Mouse (Mus musculus): ENCODE data around the gene P2rx4. TPM values are rescaled to one million over a fixed set of nuclear protein-coding genes. Genes with fewer than 3 reads are reported as not detected.

The P2rx4 gene
- polyA plus RNA-seq, 1 experiment from 2014 or later: 5.6 TPM

- peaks cover 7% of the 10 kb centered on the region; the same call in 1 of the 2 replicates for H3K27me3 ChIP-seq
- peak overlapping the region; percentile 66 for H3K9ac ChIP-seq
- peak overlapping the region; percentile 62 for H3K4me3 ChIP-seq (replicated peaks)
- WGBS: 48% methylated on average over 5 of the region's 5 CpGs
- H3K27ac ChIP-seq: peak overlapping the region; percentile 62; the same call in 1 of the 2 replicates
- no peak for ATAC-seq (ENCODE audit: low FRiP score)
- H3K36me3 ChIP-seq (replicated peaks): no peaks in the 10 kb centered on the region
- H3K9me3 ChIP-seq: no peaks in the 10 kb centered on the region
- peaks cover 6% of the 10 kb centered on the region for H3K4me1 ChIP-seq
- H3K4me2 ChIP-seq: peak overlapping the region; percentile 87
Measured at GRCm38 (mm10) chr5:122706917-122707275, 448 bp upstream of the P2rx4 start.

- Histone ChIP-seq H3K9ac (no peak overlapping the region), H3K27me3 (peaks cover 5% of the 10 kb centered on the region; the same call in 1 of the 2 replicates), H3K9me3 (no peaks in the 10 kb centered on the region), H3K4me2 (no peak overlapping the region), H3K4me1 (peaks cover 6% of the 10 kb centered on the region), H3K27ac (no peak overlapping the region), H3K36me3 (replicated peaks) (no peaks in the 10 kb centered on the region), H3K4me3 (replicated peaks) (no peak overlapping the region)
- no peak for ATAC-seq (ENCODE audit: low FRiP score)
- whole genome bisulfite sequencing: 86% methylated on average over 6 of the region's 6 CpGs
Measured at GRCm38 (mm10) chr5:122708819-122709218, 1.5 kb downstream of the P2rx4 start.

DNA sequence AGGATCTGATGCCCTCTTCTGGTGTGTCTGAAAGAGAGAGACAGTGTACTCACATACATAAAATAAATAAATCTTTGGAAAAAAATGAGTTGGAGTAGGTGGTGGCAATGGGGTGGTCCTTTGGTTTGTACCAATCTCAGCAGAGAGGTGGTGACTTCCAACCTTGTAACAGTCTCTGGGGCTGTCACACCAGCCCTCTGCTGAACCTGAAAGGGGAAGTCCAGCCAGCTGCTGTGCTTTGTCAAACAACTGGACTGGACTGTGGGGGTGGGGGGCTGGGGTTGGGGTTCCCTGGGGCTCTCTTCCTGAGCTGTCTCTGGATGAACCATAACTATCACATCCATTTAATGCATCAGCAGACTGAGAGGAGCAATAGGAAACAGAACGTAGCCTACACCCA lies 8.4 kb downstream of the P2rx4 start:
- no peaks in the 10 kb centered on the region for H3K9me3 ChIP-seq
- no peaks in the 10 kb centered on the region for H3K27me3 ChIP-seq
- WGBS: 77% methylated on average over 1 of the region's 1 CpGs

DNA sequence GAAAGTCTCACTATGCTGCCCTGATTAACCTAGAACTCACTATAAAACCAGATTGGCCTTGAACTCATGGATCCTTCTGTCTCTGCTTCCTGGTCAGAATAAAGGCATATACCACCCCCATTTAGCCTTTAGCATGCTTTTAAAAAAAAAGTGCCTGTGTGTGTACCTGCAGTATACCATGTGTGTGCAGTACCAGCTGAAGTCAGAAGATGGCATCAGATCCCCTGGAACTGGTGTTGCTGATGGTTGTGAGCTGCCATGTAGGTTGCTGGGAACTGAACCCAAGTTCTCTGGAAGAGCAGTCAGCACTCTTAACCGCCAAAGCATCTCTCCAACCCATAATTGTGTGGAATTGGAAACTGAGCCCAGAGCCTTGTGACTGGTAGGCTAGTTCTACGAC lies 9.4 kb downstream of the P2rx4 start:
- ATAC-seq (ENCODE audit: low FRiP score): no peak
- no peaks in the 10 kb centered on the region for H3K4me1 ChIP-seq
- H3K36me3 ChIP-seq (replicated peaks): no peaks in the 10 kb centered on the region
- H3K27ac ChIP-seq: no peak overlapping the region
- 97% methylated on average over 2 of the region's 2 CpGs for WGBS
- H3K9ac ChIP-seq: no peak overlapping the region
- H3K4me3 ChIP-seq (replicated peaks): no peak overlapping the region
- no peaks in the 10 kb centered on the region for H3K27me3 ChIP-seq
- no peaks in the 10 kb centered on the region for H3K9me3 ChIP-seq
- H3K4me2 ChIP-seq: no peak overlapping the region

More for the DNA sequence above, 8.4 kb downstream of the P2rx4 start:
- H3K36me3 ChIP-seq (replicated peaks): no peaks in the 10 kb centered on the region
- no peak for ATAC-seq (ENCODE audit: low FRiP score)
- no peaks in the 10 kb centered on the region for H3K4me1 ChIP-seq
- H3K27ac ChIP-seq: no peak overlapping the region
- no peak overlapping the region for H3K4me3 ChIP-seq (replicated peaks)
- H3K9ac ChIP-seq: no peak overlapping the region
- H3K4me2 ChIP-seq: no peak overlapping the region

DNA sequence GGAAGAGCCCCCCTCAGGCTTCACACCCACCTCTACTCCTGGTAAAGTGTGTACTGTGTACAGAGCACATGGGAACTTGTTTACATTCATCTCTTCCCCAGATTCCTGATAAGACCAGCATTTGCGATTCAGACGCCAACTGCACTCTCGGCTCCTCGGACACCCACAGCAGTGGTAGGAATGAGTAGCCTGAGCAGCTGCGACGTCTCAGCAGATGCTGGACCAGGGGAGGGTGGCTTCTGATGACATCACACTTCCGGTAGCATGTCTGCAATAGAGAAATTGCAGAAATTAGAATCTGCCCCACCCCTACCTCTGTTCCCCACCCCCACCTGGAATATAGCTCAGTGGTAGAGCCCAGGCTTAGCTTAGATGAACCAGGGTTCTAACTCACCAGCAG lies 11.1 kb downstream of the P2rx4 start:
- Histone ChIP-seq H3K36me3 (replicated peaks) (no peaks in the 10 kb centered on the region), H3K4me2 (no peak overlapping the region)
- WGBS: 90% methylated on average over 7 of the region's 7 CpGs

GRCm38 (mm10) chr5:122719168-122719567 lies 11.8 kb downstream of the P2rx4 start:
- 90% methylated on average over 8 of the region's 8 CpGs for WGBS
- H3K4me2 ChIP-seq: no peak overlapping the region
- H3K36me3 ChIP-seq (replicated peaks): no peaks in the 10 kb centered on the region
- no peak overlapping the region for H3K4me3 ChIP-seq (replicated peaks)
- H3K27ac ChIP-seq: no peak overlapping the region
- no peaks in the 10 kb centered on the region for H3K9me3 ChIP-seq
- no peak overlapping the region for H3K9ac ChIP-seq
- no peaks in the 10 kb centered on the region for H3K4me1 ChIP-seq
- no peaks in the 10 kb centered on the region for H3K27me3 ChIP-seq
- no peak for ATAC-seq (ENCODE audit: low FRiP score)

More for the DNA sequence above, 11.1 kb downstream of the P2rx4 start:
- Histone ChIP-seq H3K27me3 (no peaks in the 10 kb centered on the region), H3K9ac (no peak overlapping the region), H3K27ac (no peak overlapping the region), H3K9me3 (no peaks in the 10 kb centered on the region), H3K4me3 (replicated peaks) (no peak overlapping the region), H3K4me1 (no peaks in the 10 kb centered on the region)
- no peak for ATAC-seq (ENCODE audit: low FRiP score)

DNA sequence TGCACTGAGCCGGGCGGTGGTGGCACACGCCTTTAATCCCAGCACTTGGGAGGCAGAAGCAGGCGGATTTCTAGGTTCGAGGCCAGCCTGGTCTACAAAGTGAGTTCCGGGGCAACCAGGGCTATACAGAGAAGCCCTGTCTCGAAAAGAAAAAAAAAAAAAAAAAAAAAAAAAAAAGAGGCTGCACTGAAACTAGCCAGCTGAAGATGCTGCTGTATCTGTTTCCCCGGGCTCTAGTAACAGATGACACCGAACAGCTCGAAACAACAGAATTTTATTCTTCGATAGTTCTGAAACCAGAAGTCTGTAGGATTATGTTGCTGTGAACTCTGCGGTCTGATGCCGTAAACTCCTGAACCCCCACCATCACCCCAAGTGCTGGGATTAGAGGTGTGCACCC lies 18.1 kb downstream of the P2rx4 start:
- no peak overlapping the region for H3K9ac ChIP-seq
- H3K9me3 ChIP-seq: no peaks in the 10 kb centered on the region
- peaks cover 8% of the 10 kb centered on the region; the same call in 1 of the 2 replicates for H3K4me1 ChIP-seq
- ATAC-seq (ENCODE audit: low FRiP score): no peak
- 89% methylated on average over 13 of the region's 13 CpGs for WGBS
- no peak overlapping the region for H3K4me3 ChIP-seq (replicated peaks)
- H3K4me2 ChIP-seq: no peak overlapping the region
- no peaks in the 10 kb centered on the region for H3K27me3 ChIP-seq
- H3K27ac ChIP-seq: no peak overlapping the region
- no peaks in the 10 kb centered on the region for H3K36me3 ChIP-seq (replicated peaks)

DNA sequence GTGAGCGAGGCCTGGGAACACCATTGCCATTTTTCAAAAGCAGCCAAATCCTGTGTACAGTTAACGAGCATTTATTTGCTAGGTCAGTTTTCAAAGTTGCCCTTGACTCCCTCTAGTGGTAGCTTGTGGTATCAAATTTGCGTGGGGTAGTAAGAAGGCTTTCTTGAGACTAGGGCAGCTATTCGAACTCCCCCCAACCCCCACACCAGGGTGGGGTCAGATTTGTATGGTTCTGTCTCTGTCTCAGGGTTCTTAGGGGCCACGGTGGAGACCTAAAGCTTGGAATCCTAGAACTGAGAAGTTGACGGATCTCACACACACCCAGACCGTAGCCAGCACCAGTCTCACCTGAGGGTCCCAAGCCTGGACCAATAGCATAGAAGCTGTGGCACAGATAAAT lies 18.7 kb downstream of the P2rx4 start:
- 28% methylated on average over 7 of the region's 7 CpGs for WGBS
- Histone ChIP-seq H3K27ac (no peak overlapping the region), H3K4me3 (replicated peaks) (no peak overlapping the region), H3K9me3 (no peaks in the 10 kb centered on the region), H3K36me3 (replicated peaks) (no peaks in the 10 kb centered on the region), H3K9ac (no peak overlapping the region), H3K4me1 (peaks cover 8% of the 10 kb centered on the region; the same call in 1 of the 2 replicates), H3K4me2 (no peak overlapping the region), H3K27me3 (no peaks in the 10 kb centered on the region)
- no peak for ATAC-seq (ENCODE audit: low FRiP score)

- H3K9me3 ChIP-seq: no peaks in the 10 kb centered on the region
- no peak overlapping the region for H3K4me2 ChIP-seq
- H3K27me3 ChIP-seq: no peaks in the 10 kb centered on the region
- WGBS: 77% methylated on average over 5 of the region's 5 CpGs
- H3K4me1 ChIP-seq: peaks cover 10% of the 10 kb centered on the region; the same call in 1 of the 2 replicates
- no peak overlapping the region for H3K9ac ChIP-seq
- no peak overlapping the region for H3K27ac ChIP-seq
- no peak overlapping the region for H3K4me3 ChIP-seq (replicated peaks)
- no peak for ATAC-seq (ENCODE audit: low FRiP score)
- H3K36me3 ChIP-seq (replicated peaks): no peaks in the 10 kb centered on the region
Measured at GRCm38 (mm10) chr5:122726595-122726994, 19.3 kb downstream of the P2rx4 start.

GRCm38 (mm10) chr5:122727096-122727495 lies 19.8 kb downstream of the P2rx4 start:
- Histone ChIP-seq H3K27me3 (no peaks in the 10 kb centered on the region), H3K27ac (no peak overlapping the region), H3K36me3 (replicated peaks) (no peaks in the 10 kb centered on the region), H3K4me2 (no peak overlapping the region), H3K9me3 (no peaks in the 10 kb centered on the region), H3K4me1 (peaks cover 15% of the 10 kb centered on the region; the same call in 1 of the 2 replicates), H3K4me3 (replicated peaks) (no peak overlapping the region), H3K9ac (no peak overlapping the region)
- no peak for ATAC-seq (ENCODE audit: low FRiP score)
- 87% methylated on average over 7 of the region's 7 CpGs for WGBS

GRCm38 (mm10) chr5:122730776-122731175 lies 23.4 kb downstream of the P2rx4 start:
- no peak overlapping the region for H3K27ac ChIP-seq
- peaks cover 3% of the 10 kb centered on the region; the same call in 1 of the 2 replicates for H3K36me3 ChIP-seq (replicated peaks)
- peaks cover 19% of the 10 kb centered on the region for H3K4me1 ChIP-seq
- H3K9ac ChIP-seq: no peak overlapping the region
- H3K9me3 ChIP-seq: no peaks in the 10 kb centered on the region
- no peak overlapping the region for H3K4me2 ChIP-seq
- WGBS: 90% methylated on average over 10 of the region's 10 CpGs
- H3K27me3 ChIP-seq: no peaks in the 10 kb centered on the region
- ATAC-seq (ENCODE audit: low FRiP score): no peak
- H3K4me3 ChIP-seq (replicated peaks): no peak overlapping the region

DNA sequence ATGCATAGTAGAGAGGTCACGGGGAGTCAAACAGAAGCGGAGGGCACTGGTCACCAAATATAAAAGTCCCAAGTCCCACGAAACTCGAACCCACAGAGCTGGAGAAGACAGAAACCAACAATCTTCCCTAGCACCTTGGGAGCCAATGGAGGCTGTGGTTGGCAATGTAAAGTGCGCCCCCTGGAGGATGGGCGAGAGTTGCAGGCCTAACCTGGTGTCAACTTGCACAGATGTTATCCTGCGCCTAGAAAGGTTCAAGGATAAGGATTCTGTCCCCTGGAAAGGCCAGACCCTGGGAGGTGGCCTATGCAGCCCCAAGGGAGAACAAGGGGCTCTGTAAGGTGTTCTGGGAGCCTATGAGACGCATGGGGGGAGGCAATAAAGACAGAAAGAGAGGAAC lies 24.0 kb downstream of the P2rx4 start:
- no peak overlapping the region for H3K9ac ChIP-seq
- no peak overlapping the region for H3K4me2 ChIP-seq
- no peaks in the 10 kb centered on the region for H3K9me3 ChIP-seq
- H3K4me3 ChIP-seq (replicated peaks): no peak overlapping the region
- no peak for ATAC-seq (ENCODE audit: low FRiP score)
- H3K36me3 ChIP-seq (replicated peaks): peaks cover 4% of the 10 kb centered on the region; the same call in 1 of the 2 replicates
- H3K4me1 ChIP-seq: peaks cover 16% of the 10 kb centered on the region
- H3K27ac ChIP-seq: no peak overlapping the region
- WGBS: 72% methylated on average over 8 of the region's 8 CpGs
- H3K27me3 ChIP-seq: no peaks in the 10 kb centered on the region

DNA sequence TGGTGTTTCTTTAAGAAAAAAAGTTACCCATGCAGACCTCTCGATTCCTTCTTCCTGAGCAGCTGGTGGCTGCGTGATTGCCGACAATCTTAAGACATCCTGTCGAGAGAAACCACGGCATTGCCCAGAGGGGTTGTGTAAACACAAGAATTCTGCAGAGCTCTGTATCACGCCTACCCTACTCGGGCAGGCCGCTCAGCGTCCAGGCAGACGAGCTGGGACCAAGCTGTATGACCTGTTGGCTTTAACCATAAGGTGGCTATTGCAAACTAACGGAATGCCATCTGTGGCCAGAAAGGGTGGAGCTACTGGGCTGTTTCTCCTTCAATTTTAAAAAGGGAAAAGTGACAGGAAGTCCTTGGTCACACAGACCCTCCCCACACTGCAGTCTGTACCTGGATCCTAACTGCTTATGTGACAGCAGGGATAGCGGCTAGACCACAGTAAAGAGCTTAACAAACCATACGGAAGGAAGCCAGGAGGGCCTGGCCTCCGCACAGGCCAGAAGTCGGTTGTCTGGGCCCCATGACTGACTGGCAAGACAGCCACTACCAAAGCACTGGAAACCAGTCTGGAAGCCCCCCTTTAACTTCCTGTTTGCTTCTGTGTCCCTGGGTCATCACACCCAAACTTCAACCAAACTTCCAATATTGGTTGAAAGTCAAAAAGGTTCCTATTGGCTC lies 24.8 kb downstream of the P2rx4 start:
- no peak for ATAC-seq (ENCODE audit: low FRiP score)
- Histone ChIP-seq H3K9ac (no peak overlapping the region), H3K4me2 (no peak overlapping the region), H3K4me3 (replicated peaks) (no peak overlapping the region), H3K9me3 (no peaks in the 10 kb centered on the region), H3K4me1 (peaks cover 11% of the 10 kb centered on the region), H3K27ac (peak overlapping the region; percentile 33; the same call in 1 of the 2 replicates), H3K36me3 (replicated peaks) (peaks cover 12% of the 10 kb centered on the region), H3K27me3 (no peaks in the 10 kb centered on the region)
- 75% methylated on average over 15 of the region's 15 CpGs for WGBS
